Mouse (Mus musculus): ENCODE measurements around the gene Cavin1. TPM values are rescaled to one million over a fixed set of nuclear protein-coding genes. Genes with fewer than 3 reads are reported as not detected.

The Cavin1 gene
- 52.5 and 68.3 TPM in 2 replicates for polyA plus RNA-seq (2015; fragmentation: Nextera tagmentation; extraction: Ambion mirVana)

DNA sequence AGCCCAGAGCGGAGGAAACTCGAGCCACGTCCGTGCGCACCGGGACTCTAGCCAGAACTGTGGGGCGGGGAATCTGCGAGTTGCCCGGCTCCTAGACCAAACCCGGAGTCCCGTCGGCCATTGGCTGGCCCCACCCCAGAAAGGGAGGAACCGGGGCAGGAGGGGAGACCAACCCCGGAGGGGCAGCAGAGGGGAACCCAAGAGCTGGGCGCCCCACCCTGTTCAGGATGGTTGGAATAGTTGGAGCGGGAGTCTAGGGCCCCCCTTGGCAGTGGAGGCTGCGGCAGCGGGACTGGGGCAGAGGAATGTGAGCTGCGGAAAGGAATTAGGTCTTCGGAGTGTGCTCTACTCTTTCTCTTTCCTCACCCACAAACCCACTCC is at the start of gene Cavin1:
Gene Cavin1, minus strand, starts transcription at position 331 of the 381 bp plus-strand sequence.

DNA sequence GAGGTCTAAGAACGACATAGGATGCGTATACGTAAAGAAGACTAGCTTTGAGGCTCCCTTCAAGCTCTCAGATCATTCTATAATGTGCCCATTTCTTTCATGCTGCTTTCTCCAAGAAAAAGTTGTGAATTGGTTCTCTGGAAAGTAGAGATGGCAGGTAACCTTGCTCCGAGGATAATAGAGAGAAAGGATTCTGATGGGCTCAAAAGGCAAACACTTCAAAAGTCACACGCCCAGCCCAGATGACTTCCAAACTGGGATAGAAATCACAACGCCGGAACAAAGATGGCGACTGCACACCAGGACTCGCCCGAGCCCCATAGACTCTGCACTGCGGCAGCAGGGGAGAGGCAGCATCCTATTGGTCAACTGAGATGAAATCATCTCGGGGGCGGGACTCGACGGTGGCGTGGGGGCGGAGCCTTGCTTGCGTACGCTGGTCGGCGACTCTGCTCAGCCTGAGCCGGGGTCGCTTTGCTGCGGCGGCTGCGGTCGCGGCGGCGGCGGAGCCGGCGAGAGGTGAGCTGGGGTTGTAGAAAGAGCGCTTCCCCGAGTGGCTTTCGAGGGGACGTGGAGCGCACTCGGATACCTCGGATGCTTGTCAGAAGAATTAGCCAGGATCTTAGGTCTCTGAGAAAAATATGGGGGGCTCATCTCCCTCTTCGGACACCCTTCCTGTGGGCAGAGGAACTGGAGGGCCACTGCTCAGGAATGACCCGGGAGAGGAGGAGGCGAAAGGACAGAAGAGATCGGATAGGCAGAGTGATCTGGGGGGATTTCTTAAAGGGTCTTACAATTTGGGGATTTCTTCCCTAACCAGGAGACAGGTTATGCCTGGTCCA is 38.6 kb upstream of the Cavin1 start, which contains the start of gene Atp6v0a1:
Gene Atp6v0a1, plus strand, starts transcription at position 407 of the 842 bp plus-strand sequence.

GRCm38 (mm10) chr11:100939512-100940151 is 31.1 kb downstream of the Cavin1 start, which contains the start of gene Stat3:
Gene Stat3 (minus strand): TSS chr11:100939540.

Other genes starting within 250 kb of the Cavin1 start
- gene Rab5c, start 232.7 kb downstream of the Cavin1 start, polyA plus RNA-seq (2015; fragmentation: Nextera tagmentation; extraction: Ambion mirVana), result 31.1 and 35.2 TPM in 2 replicates
- 3.7 and 5.5 TPM in 2 replicates for gene Kcnh4, start 210.9 kb downstream of the Cavin1 start, polyA plus RNA-seq (2015; fragmentation: Nextera tagmentation; extraction: Ambion mirVana)
- gene Hcrt, start 208.0 kb downstream of the Cavin1 start, polyA plus RNA-seq (2015; fragmentation: Nextera tagmentation; extraction: Ambion mirVana), result 0.76 and 1.3 TPM in 2 replicates
- gene Ghdc, start 199.9 kb downstream of the Cavin1 start, polyA plus RNA-seq (2015; fragmentation: Nextera tagmentation; extraction: Ambion mirVana), result 8.1 and 8.2 TPM in 2 replicates
- 16.4 and 17.6 TPM in 2 replicates for gene Stat5b, start 120.2 kb downstream of the Cavin1 start, polyA plus RNA-seq (2015; fragmentation: Nextera tagmentation; extraction: Ambion mirVana)
- gene Stat5a, start 111.5 kb downstream of the Cavin1 start, polyA plus RNA-seq (2015; fragmentation: Nextera tagmentation; extraction: Ambion mirVana), result 2.3 and 3.0 TPM in 2 replicates
- 49.0 and 55.4 TPM in 2 replicates for gene Stat3, start 31.3 kb downstream of the Cavin1 start, polyA plus RNA-seq (2015; fragmentation: Nextera tagmentation; extraction: Ambion mirVana)
- 156 and 176 TPM in 2 replicates for gene Atp6v0a1, start 38.6 kb upstream of the Cavin1 start, polyA plus RNA-seq (2015; fragmentation: Nextera tagmentation; extraction: Ambion mirVana)
- gene Naglu, start 99.1 kb upstream of the Cavin1 start, polyA plus RNA-seq (2015; fragmentation: Nextera tagmentation; extraction: Ambion mirVana), result 12.8 and 12.9 TPM in 2 replicates
- gene Hsd17b1, start 107.5 kb upstream of the Cavin1 start, polyA plus RNA-seq (2015; fragmentation: Nextera tagmentation; extraction: Ambion mirVana), result 0.18 and 0.28 TPM in 2 replicates
- gene Coasy, start 111.7 kb upstream of the Cavin1 start, polyA plus RNA-seq (2015; fragmentation: Nextera tagmentation; extraction: Ambion mirVana), result 30.7 and 32.2 TPM in 2 replicates
- gene Mlx, start 116.4 kb upstream of the Cavin1 start, polyA plus RNA-seq (2015; fragmentation: Nextera tagmentation; extraction: Ambion mirVana), result 66.4 and 68.3 TPM in 2 replicates
- gene Psmc3ip, start 124.5 kb upstream of the Cavin1 start, polyA plus RNA-seq (2015; fragmentation: Nextera tagmentation; extraction: Ambion mirVana), result 11.4 and 15.9 TPM in 2 replicates
- gene Retreg3, start 149.0 kb upstream of the Cavin1 start, polyA plus RNA-seq (2015; fragmentation: Nextera tagmentation; extraction: Ambion mirVana), result 21.0 and 22.1 TPM in 2 replicates
- gene Tubg1, start 149.1 kb upstream of the Cavin1 start, polyA plus RNA-seq (2015; fragmentation: Nextera tagmentation; extraction: Ambion mirVana), result 61.3 and 65.4 TPM in 2 replicates
- gene Tubg2, start 185.0 kb upstream of the Cavin1 start, polyA plus RNA-seq (2015; fragmentation: Nextera tagmentation; extraction: Ambion mirVana), result 62.5 and 67.4 TPM in 2 replicates
- 13.6 and 14.3 TPM in 2 replicates for gene Cntnap1, start 199.6 kb upstream of the Cavin1 start, polyA plus RNA-seq (2015; fragmentation: Nextera tagmentation; extraction: Ambion mirVana)
- gene Plekhh3, start 200.5 kb upstream of the Cavin1 start, polyA plus RNA-seq (2015; fragmentation: Nextera tagmentation; extraction: Ambion mirVana), result 7.9 and 10.5 TPM in 2 replicates
- gene Ccr10, start 204.6 kb upstream of the Cavin1 start, polyA plus RNA-seq (2015; fragmentation: Nextera tagmentation; extraction: Ambion mirVana), result 0.56 and 1.0 TPM in 2 replicates

Measured in neural tube, postnatal 0 days (tissue).